Mouse (Mus musculus) limb, embryonic 13.5 days (tissue): ENCODE data around the gene Aph1b. TPM values are rescaled to one million over a fixed set of nuclear protein-coding genes. Genes with fewer than 3 reads are reported as not detected.
A peak's percentile ranks its signal among the peaks of the same experiment; 100 is the strongest.

ENCODE experiments used
- ATAC-seq: fragments of 200-750 bp; cut with Nextera tagmentation; 2 replicates; pipeline ENCODE4 v1.8.0; 2017; ENCODE audit warnings: low read depth, moderate number of reproducible peaks, moderate TSS enrichment; ENCODE audit not compliant: low FRiP score
- H3K27ac ChIP-seq: fragments of 300-500 bp; sonication (generic); 2 replicates; pipeline ENCODE4 v1.5.1; 2015; ENCODE audit warnings: inconsistent platforms, mild to moderate bottlenecking, moderate library complexity
- H3K27me3 ChIP-seq: fragments of 300-500 bp; sonication (generic); 2 replicates; pipeline ENCODE4 v1.6.1; 2015; ENCODE audit warnings: mild to moderate bottlenecking, inconsistent platforms
- H3K36me3 ChIP-seq: fragments of 300-500 bp; sonication (generic); 2 replicates; pipeline ENCODE4 v1.6.1; 2015; ENCODE audit warnings: inconsistent platforms, mild to moderate bottlenecking, moderate library complexity
- H3K4me1 ChIP-seq: fragments of 300-500 bp; sonication (generic); 2 replicates; pipeline ENCODE4 v1.6.1; 2015; ENCODE audit warnings: inconsistent platforms
- H3K4me2 ChIP-seq: fragments of 300-500 bp; sonication (generic); replicated peaks from 2 replicates; pipeline ENCODE4 v1.6.1; 2015; ENCODE audit warnings: inconsistent platforms, mild to moderate bottlenecking, moderate library complexity
- H3K4me3 ChIP-seq: fragments of 300-500 bp; sonication (generic); 2 replicates; pipeline ENCODE4 v1.5.1; 2015; ENCODE audit warnings: moderate library complexity, mild to moderate bottlenecking, inconsistent platforms
- H3K9ac ChIP-seq: fragments of 300-500 bp; sonication (generic); 2 replicates; pipeline ENCODE4 v1.6.1; 2015; ENCODE audit warnings: mild to moderate bottlenecking, inconsistent platforms
- H3K9me3 ChIP-seq: fragments of 300-500 bp; sonication (generic); 2 replicates; pipeline ENCODE4 v1.6.1; 2016; ENCODE audit warnings: inconsistent platforms
- whole genome bisulfite sequencing: fragments of 180-500 bp; shearing (Covaris S2); methylation state at CpG from one replicate; pipeline ENCODE4 v1.1.7; 2015; 5-methylcytosine and 5-hydroxymethylcytosine counted together
- polyA plus RNA-seq: library from polyadenylated mRNA; unstranded; fragments of >200 nt; fragmentation: Nextera tagmentation; extraction: Ambion mirVana; gene quantifications from 2 replicates; pipeline ENCODE4 v1.2.1, GENCODE M21; 2015

Aph1b gene
- polyA plus RNA-seq, 1 experiment from 2014 or later: 10.8 TPM

DNA sequence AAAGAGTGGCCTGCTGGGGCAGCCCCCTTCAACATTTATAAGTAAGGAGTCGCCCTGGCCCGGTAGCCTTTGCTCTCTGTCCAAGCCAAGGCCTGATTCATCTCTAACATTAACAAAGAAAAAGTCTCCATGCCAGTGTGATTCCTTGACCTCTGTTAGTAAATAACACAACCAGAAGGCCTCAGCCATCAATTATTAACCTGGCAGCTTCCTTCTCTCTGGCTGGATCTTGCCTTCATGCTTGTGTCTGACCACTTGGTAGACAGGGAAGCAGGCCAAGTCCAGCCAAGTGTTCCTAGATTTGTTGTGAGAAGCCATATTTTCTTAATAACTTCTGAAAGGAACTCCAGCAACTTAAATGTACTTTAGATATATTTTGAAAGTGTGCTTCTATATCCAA lies 58.7 kb downstream of the Aph1b start:
- Histone ChIP-seq H3K9me3 (no peaks in the 10 kb centered on the region), H3K4me2 (no peak overlapping the region), H3K9ac (no peak overlapping the region), H3K27ac (no peak overlapping the region), H3K4me1 (peaks cover 21% of the 10 kb centered on the region), H3K36me3 (no peaks in the 10 kb centered on the region), H3K4me3 (no peak overlapping the region), H3K27me3 (no peaks in the 10 kb centered on the region)
- 90% methylated on average over 2 of the region's 2 CpGs for WGBS
- no peak for ATAC-seq

DNA sequence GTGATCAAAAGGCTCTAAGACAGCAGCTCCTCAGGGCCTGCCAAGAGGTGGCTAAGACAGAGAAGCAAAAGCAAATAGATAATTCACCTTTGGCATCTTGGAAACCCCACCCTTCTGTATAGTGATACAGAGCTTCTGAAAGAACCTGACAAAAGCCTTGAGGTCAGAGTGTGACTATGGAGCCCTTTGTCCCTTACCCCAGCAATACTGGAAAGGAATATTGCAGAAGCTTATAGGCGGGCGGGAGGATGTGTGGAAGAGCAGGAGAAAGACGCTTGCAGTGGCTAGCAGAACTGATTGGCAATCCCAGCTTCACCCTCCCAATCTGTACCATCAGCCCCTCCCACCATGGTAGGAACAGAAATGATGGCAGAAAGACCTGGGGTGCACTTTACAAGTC lies 59.3 kb downstream of the Aph1b start:
- Histone ChIP-seq H3K9me3 (no peaks in the 10 kb centered on the region), H3K27ac (no peak overlapping the region), H3K4me1 (peaks cover 21% of the 10 kb centered on the region), H3K27me3 (no peaks in the 10 kb centered on the region), H3K4me3 (no peak overlapping the region), H3K36me3 (no peaks in the 10 kb centered on the region), H3K9ac (no peak overlapping the region), H3K4me2 (no peak overlapping the region)
- 85% methylated on average over 3 of the region's 3 CpGs for WGBS
- no peak for ATAC-seq

GRCm38 (mm10) chr9:66735122-66735521 lies 60.2 kb downstream of the Aph1b start:
- ATAC-seq: no peak
- no peak overlapping the region for H3K4me2 ChIP-seq
- H3K9ac ChIP-seq: no peak overlapping the region
- no peaks in the 10 kb centered on the region for H3K36me3 ChIP-seq
- 84% methylated on average over 2 of the region's 2 CpGs for WGBS
- peaks cover 21% of the 10 kb centered on the region for H3K4me1 ChIP-seq
- H3K27ac ChIP-seq: no peak overlapping the region
- H3K9me3 ChIP-seq: no peaks in the 10 kb centered on the region
- no peaks in the 10 kb centered on the region for H3K27me3 ChIP-seq
- no peak overlapping the region for H3K4me3 ChIP-seq

DNA sequence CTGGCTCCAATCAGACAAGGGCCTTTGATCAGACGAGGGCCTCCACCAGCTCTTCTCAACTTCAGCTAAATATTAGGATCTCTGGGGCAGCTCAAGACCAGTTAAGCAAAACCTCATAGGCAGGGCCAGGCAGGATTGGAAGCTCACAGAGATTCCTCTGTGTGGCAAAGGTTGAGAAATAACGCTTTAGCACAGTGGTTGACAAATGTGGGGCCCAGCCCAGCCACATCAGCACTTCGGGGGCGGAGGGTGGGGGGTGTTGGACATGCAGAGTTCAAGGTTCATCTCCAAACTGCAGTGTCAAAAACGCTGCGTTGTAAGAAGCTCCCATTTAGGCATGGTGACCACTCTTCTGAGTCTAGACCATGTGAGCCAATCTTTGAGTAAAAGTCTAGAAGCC lies 60.7 kb downstream of the Aph1b start:
- peaks cover 16% of the 10 kb centered on the region for H3K4me1 ChIP-seq
- no peaks in the 10 kb centered on the region for H3K9me3 ChIP-seq
- H3K27ac ChIP-seq: no peak overlapping the region
- no peaks in the 10 kb centered on the region for H3K36me3 ChIP-seq
- H3K27me3 ChIP-seq: no peaks in the 10 kb centered on the region
- H3K9ac ChIP-seq: no peak overlapping the region
- 82% methylated on average over 6 of the region's 6 CpGs for WGBS
- no peak for ATAC-seq
- no peak overlapping the region for H3K4me3 ChIP-seq
- H3K4me2 ChIP-seq: no peak overlapping the region

GRCm38 (mm10) chr9:66732791-66733691 lies 62.2 kb downstream of the Aph1b start:
- Histone ChIP-seq H3K27me3 (no peaks in the 10 kb centered on the region), H3K9ac (no peak overlapping the region), H3K27ac (peak overlapping the region; percentile 48; the same call in 1 of the 2 replicates), H3K4me3 (no peak overlapping the region), H3K9me3 (no peaks in the 10 kb centered on the region), H3K4me2 (no peak overlapping the region), H3K4me1 (peaks cover 12% of the 10 kb centered on the region), H3K36me3 (no peaks in the 10 kb centered on the region)
- ATAC-seq: peak; percentile 36
- 34% methylated on average over 15 of the region's 15 CpGs for WGBS

DNA sequence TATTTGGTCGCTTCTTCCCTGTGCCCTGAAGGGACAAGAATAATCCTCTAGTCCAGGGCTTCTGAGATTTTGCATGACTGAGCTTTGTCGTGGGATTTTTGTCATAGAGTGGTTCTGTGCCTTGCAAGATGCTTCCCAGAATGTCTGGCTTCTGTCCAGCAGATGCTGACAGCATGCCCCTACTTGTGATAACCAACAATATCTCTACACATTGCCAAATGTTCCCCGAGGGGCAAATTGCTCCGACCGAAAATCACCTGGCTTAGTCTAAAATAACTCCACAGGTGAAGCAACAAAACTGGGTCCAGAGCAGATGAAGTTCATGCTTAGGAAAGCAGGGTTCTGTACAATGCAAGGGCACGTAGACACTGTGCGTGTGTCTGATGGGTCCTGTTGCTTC lies 64.0 kb downstream of the Aph1b start:
- WGBS: 76% methylated on average over 7 of the region's 7 CpGs
- no peak overlapping the region for H3K9ac ChIP-seq
- no peaks in the 10 kb centered on the region for H3K27me3 ChIP-seq
- no peak overlapping the region for H3K27ac ChIP-seq
- H3K4me2 ChIP-seq: no peak overlapping the region
- no peaks in the 10 kb centered on the region for H3K36me3 ChIP-seq
- no peaks in the 10 kb centered on the region for H3K9me3 ChIP-seq
- no peak for ATAC-seq
- no peak overlapping the region for H3K4me3 ChIP-seq
- peaks cover 27% of the 10 kb centered on the region for H3K4me1 ChIP-seq

GRCm38 (mm10) chr9:66730556-66730955 lies 64.7 kb downstream of the Aph1b start:
- 62% methylated on average over 3 of the region's 3 CpGs for WGBS
- Histone ChIP-seq H3K27me3 (no peaks in the 10 kb centered on the region), H3K9me3 (no peaks in the 10 kb centered on the region), H3K4me3 (no peak overlapping the region), H3K27ac (no peak overlapping the region), H3K4me1 (peaks cover 34% of the 10 kb centered on the region), H3K4me2 (no peak overlapping the region), H3K9ac (no peak overlapping the region), H3K36me3 (no peaks in the 10 kb centered on the region)
- no peak for ATAC-seq

DNA sequence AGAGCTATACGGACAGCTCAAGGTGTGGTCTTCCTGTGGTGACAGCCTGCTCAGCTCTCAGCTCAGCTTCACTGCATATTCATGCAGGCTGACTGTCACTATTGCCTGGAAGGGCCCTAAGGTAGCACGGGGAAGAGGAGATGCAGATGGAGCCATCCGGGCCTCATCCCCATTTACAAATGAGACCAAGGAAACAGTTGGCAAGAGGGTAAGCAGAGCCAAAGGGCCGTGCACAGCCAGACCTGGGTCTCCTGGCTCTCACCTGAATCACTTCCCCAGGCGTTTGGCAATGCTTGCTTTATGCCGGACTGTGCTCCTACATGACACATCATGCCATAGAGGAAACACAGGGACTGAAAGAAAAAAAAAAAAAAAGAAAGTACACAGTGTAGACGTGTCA lies 68.0 kb downstream of the Aph1b start:
- H3K4me3 ChIP-seq: no peak overlapping the region
- H3K27me3 ChIP-seq: no peaks in the 10 kb centered on the region
- WGBS: 64% methylated on average over 7 of the region's 7 CpGs
- no peaks in the 10 kb centered on the region for H3K36me3 ChIP-seq
- H3K4me1 ChIP-seq: peaks cover 54% of the 10 kb centered on the region
- H3K27ac ChIP-seq: no peak overlapping the region
- ATAC-seq: no peak
- no peak overlapping the region for H3K4me2 ChIP-seq
- no peaks in the 10 kb centered on the region for H3K9me3 ChIP-seq
- H3K9ac ChIP-seq: no peak overlapping the region

GRCm38 (mm10) chr9:66725591-66725990 lies 69.7 kb downstream of the Aph1b start:
- peak overlapping the region; percentile 65; the same call in 1 of the 2 replicates for H3K27ac ChIP-seq
- H3K4me1 ChIP-seq: peaks cover 67% of the 10 kb centered on the region
- H3K36me3 ChIP-seq: no peaks in the 10 kb centered on the region
- WGBS: 40% methylated on average over 3 of the region's 3 CpGs
- H3K9me3 ChIP-seq: no peaks in the 10 kb centered on the region
- H3K4me3 ChIP-seq: no peak overlapping the region
- H3K27me3 ChIP-seq: no peaks in the 10 kb centered on the region
- no peak overlapping the region for H3K9ac ChIP-seq
- no peak for ATAC-seq
- H3K4me2 ChIP-seq: no peak overlapping the region; the same call in 1 of the 2 replicates

Other genes with a start within 250 kb of the Aph1b start
- 78.4 and 81.8 TPM in 2 replicates for gene Usp3, start 202.3 kb downstream of the Aph1b start, polyA plus RNA-seq
- gene Car12, start 81.8 kb downstream of the Aph1b start, polyA plus RNA-seq: 17.6 and 21.9 TPM in 2 replicates
- gene Gm10647, start 1.5 kb upstream of the Aph1b start, polyA plus RNA-seq: 0.98 and 1.1 TPM in 2 replicates
- gene Aph1c, start 39.2 kb upstream of the Aph1b start, polyA plus RNA-seq: 4.2 and 5.1 TPM in 2 replicates
- 17.7 and 18.4 TPM in 2 replicates for gene Rab8b, start 124.2 kb upstream of the Aph1b start, polyA plus RNA-seq
- 626 and 654 TPM in 2 replicates for gene Rps27l, start 150.6 kb upstream of the Aph1b start, polyA plus RNA-seq
- gene Lactb, start 180.0 kb upstream of the Aph1b start, polyA plus RNA-seq: 7.5 and 7.8 TPM in 2 replicates